In genomic region chr5:128522667-128523066, GRCm38 (mm10) we compare ENCODE assay signal across 9 mouse cellular contexts.
A peak's percentile ranks its signal among the peaks of the same experiment; 100 is the strongest.
DNase-seq lines count a peak whose midpoint lies in the region; ATAC-seq and TF ChIP-seq lines count a peak whose summit lies in the region.
"Had no signal": no experiment of that assay in that cellular context is flagged by ENCODE, and none has a peak within 500 bp of the region (broad histone marks: within the 10 kb centered on the region; RNA-seq: fewer than 3 reads in every experiment).

No protein-coding gene starts in this region.

- TF ChIP-seq POLR2A in heart, adult 2 months (IDR thresholded peaks at IDR 0.05; ENCODE audit: insufficient read depth, low read depth, low read length) = no peak

- no peak overlapping the region for H3K9ac ChIP-seq in heart, adult 2 months (ENCODE audit: low read depth, low read length)
- no peak overlapping the region for H3K9ac ChIP-seq in heart, embryonic 12.5 days
- H3K9ac ChIP-seq: hindbrain, embryonic 15.5 days had no signal

- no peak overlapping the region for H3K4me2 ChIP-seq in heart, embryonic 12.5 days
- H3K4me2 ChIP-seq: hindbrain, embryonic 15.5 days had no signal

- no peaks in the 10 kb centered on the region for H3K4me1 ChIP-seq in heart, adult 2 months (ENCODE audit: control insufficient read depth, insufficient read depth, low read length)
- H3K4me1 ChIP-seq in heart, embryonic 12.5 days (replicated peaks) = peaks cover 8% of the 10 kb centered on the region

- no peak for DNase-seq in heart, adult 2 months
- DNase-seq in right cerebral cortex, postnatal 4 days = peak; percentile 53
- no peak for DNase-seq in right cerebral cortex, postnatal 36 days (ENCODE audit: low spot score in 2 of 2)
- DNase-seq in layer of hippocampus, postnatal 14 days (ENCODE audit: low spot score in 2 of 2) = peak; percentile 50 to 60
- DNase-seq in ovary, postnatal 14 days (ENCODE audit: low spot score) = peak; percentile 38

- intact Hi-C loops in heart, adult 2 months (cut with DNase I) = loop anchor here (5.0 kb wide), 1 partner anchor 450 kb away; no protein-coding TSS in a partner anchor

- H3K27me3 ChIP-seq in heart, adult 2 months (ENCODE audit: control insufficient read depth, insufficient read depth, low read length) = no peaks in the 10 kb centered on the region
- H3K27me3 ChIP-seq in heart, embryonic 12.5 days (replicated peaks) = peaks cover 52% of the 10 kb centered on the region
- H3K27me3 ChIP-seq: hindbrain, embryonic 15.5 days had no signal

- H3K4me3 ChIP-seq in heart, adult 2 months = no peak overlapping the region
- no peak overlapping the region for H3K4me3 ChIP-seq in heart, embryonic 12.5 days
- H3K4me3 ChIP-seq: hindbrain, embryonic 15.5 days had no signal

- 42% methylated on average over 5 of the region's 5 CpGs for WGBS in heart, adult 2 months
- WGBS in heart, embryonic 12.5 days = 37% methylated on average over 5 of the region's 5 CpGs

- H3K27ac ChIP-seq in heart, adult 2 months = no peak overlapping the region
- no peak overlapping the region for H3K27ac ChIP-seq in heart, embryonic 12.5 days (ENCODE audit: poor library complexity, severe bottlenecking)
- H3K27ac ChIP-seq: hindbrain, embryonic 15.5 days had no signal

- H3K79me2 ChIP-seq in heart, adult 2 months (replicated peaks; ENCODE audit: control insufficient read depth, insufficient read depth, low read length) = no peaks in the 10 kb centered on the region

- peak; percentile 72 for TF ChIP-seq CTCF in heart, adult 2 months (IDR thresholded peaks at IDR 0.05)

- ATAC-seq in heart, embryonic 12.5 days (ENCODE audit: insufficient number of reproducible peaks, low FRiP score) = no peak
- peak; percentile 69 for ATAC-seq in common myeloid progenitor, adult 5-6 weeks (replicated peaks; ENCODE audit: low read depth, poor library complexity, severe bottlenecking)
- ATAC-seq in inflammation-experienced regulatory T-cells, adult 6 months = no peak

- no peak for TF ChIP-seq EP300 in heart, adult 2 months (IDR thresholded peaks at IDR 0.05; ENCODE audit: insufficient read depth, low read depth, low read length)

- H3K36me3 ChIP-seq in heart, adult 2 months (ENCODE audit: control insufficient read depth, insufficient read depth, low read length) = no peaks in the 10 kb centered on the region
- no peaks in the 10 kb centered on the region for H3K36me3 ChIP-seq in heart, embryonic 12.5 days
- H3K36me3 ChIP-seq: hindbrain, embryonic 15.5 days had no signal

- no peaks in the 10 kb centered on the region for H3K9me3 ChIP-seq in heart, embryonic 12.5 days (replicated peaks)
- H3K9me3 ChIP-seq: hindbrain, embryonic 15.5 days had no signal

Comparison
In these comparisons a context has a peak if more than half of its experiments do, and no peak if none do; other contexts are left out.
1. DNase-seq: peak in right cerebral cortex, postnatal 4 days (single experiment), layer of hippocampus, postnatal 14 days (2 of 2) and ovary, postnatal 14 days (single experiment); none in heart, adult 2 months (0 of 2) and right cerebral cortex, postnatal 36 days (0 of 2).